Mouse (Mus musculus): Measurements from ENCODE around the gene Olfr1393.

DNA sequence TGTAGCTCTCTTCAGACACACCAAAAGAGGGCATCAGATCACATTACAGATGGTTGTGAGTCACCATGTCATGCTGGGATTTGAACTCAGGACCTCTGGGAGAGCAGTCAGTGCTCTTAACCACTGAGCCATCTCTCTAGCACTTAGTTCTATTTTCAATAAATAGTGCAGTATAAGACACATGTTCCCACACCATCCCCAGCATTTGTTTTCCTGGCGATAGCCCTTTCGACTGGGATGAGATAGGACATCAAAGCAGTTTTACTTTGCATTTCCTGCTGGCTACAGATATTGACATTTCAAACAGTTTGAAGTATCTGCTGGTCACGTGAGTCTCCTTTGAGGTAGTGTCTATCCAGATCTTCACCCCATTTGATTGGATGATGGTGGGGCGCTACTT is 7.7 kb upstream of the Olfr1393 start:
- TF ChIP-seq CTCF (IDR thresholded peaks at IDR 0.05; ENCODE audit: low read depth, low read length): no peak
- no peak for TF ChIP-seq POLR2A (IDR thresholded peaks at IDR 0.05; ENCODE audit: insufficient read depth, low read length)
